Mouse (Mus musculus): ENCODE measurements at regions not wholly inside any gene's neighbourhood (a gene's known extent, or its start where the extent isn't known, plus 50 kb on each side); places are given as distances from the start of the nearest gene placed in this dataset.

GRCm38 (mm10) chr5:126238071-126238470, 706.5 kb downstream of the Tmem132b start:
- Histone ChIP-seq H3K27me3 (ENCODE audit: control insufficient read depth, insufficient read depth, low read length) (no peaks in the 10 kb centered on the region; the same call in 1 of the 2 replicates), H3K9me3 (replicated peaks; ENCODE audit: control insufficient read depth, low read length) (no peaks in the 10 kb centered on the region), H3K4me3 (ENCODE audit: low read depth, low read length) (no peak overlapping the region)

GRCm38 (mm10) chr5:126245776-126246175, 714.2 kb downstream of the Tmem132b start:
- no peaks in the 10 kb centered on the region for H3K9me3 ChIP-seq (replicated peaks; ENCODE audit: control insufficient read depth, low read length)
- no peaks in the 10 kb centered on the region for H3K36me3 ChIP-seq (replicated peaks; ENCODE audit: control insufficient read depth, insufficient read depth, low read depth, low read length)
- no peak overlapping the region for H3K9ac ChIP-seq (replicated peaks; ENCODE audit: low read length)
- DNase-seq (ENCODE audit: low spot score) (no peak), ATAC-seq (replicated peaks; ENCODE audit: insufficient number of reproducible peaks, low FRiP score, low TSS enrichment, low read depth) (no peak)
- H3K27me3 ChIP-seq (ENCODE audit: control insufficient read depth, insufficient read depth, low read length) = no peaks in the 10 kb centered on the region
- H3K4me2 ChIP-seq (ENCODE audit: low read depth, low read length) = no peak overlapping the region
- no peaks in the 10 kb centered on the region for H3K4me1 ChIP-seq (ENCODE audit: control insufficient read depth, insufficient read depth, low read length)
- no peak overlapping the region for H3K27ac ChIP-seq (replicated peaks; ENCODE audit: low read depth, low read length)
- 82% methylated on average over 2 of the region's 2 CpGs for WGBS
- no peak overlapping the region for H3K4me3 ChIP-seq (ENCODE audit: low read depth, low read length)

More at GRCm38 (mm10) chr5:126238071-126238470, 706.5 kb downstream of the Tmem132b start:
- no peak overlapping the region for H3K4me2 ChIP-seq (ENCODE audit: low read depth, low read length)
- ATAC-seq (replicated peaks; ENCODE audit: insufficient number of reproducible peaks, low FRiP score, low TSS enrichment, low read depth) (no peak), DNase-seq (ENCODE audit: low spot score) (no peak)
- H3K4me1 ChIP-seq (ENCODE audit: control insufficient read depth, insufficient read depth, low read length) = no peaks in the 10 kb centered on the region
- 76% methylated on average over 3 of the region's 3 CpGs for WGBS
- no peak overlapping the region for H3K27ac ChIP-seq (replicated peaks; ENCODE audit: low read depth, low read length)
- no peaks in the 10 kb centered on the region for H3K36me3 ChIP-seq (replicated peaks; ENCODE audit: control insufficient read depth, insufficient read depth, low read depth, low read length)
- H3K9ac ChIP-seq (replicated peaks; ENCODE audit: low read length) = no peak overlapping the region

DNA sequence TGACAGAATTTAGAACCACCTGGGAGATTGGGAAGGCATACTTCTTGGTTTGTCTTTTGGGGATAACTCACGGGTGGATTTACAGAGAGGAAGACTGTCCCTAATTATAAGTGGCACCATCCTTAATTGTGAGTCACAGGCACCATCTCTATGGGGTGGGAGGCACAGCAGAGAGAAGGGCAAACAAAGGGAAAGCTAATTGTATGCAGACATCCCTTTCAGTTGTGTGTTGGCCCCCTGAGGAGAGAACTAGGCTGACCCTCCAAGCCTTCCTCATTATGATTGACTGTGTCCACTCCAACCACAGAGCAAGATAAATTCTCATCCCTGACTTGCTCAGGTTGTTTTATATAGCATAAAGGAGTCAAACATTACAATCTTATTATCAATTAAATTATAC, 718.8 kb downstream of the Tmem132b start:
- Histone ChIP-seq H3K4me1 (ENCODE audit: control insufficient read depth, insufficient read depth, low read length) (no peaks in the 10 kb centered on the region), H3K9me3 (replicated peaks; ENCODE audit: control insufficient read depth, low read length) (no peaks in the 10 kb centered on the region), H3K4me2 (ENCODE audit: low read depth, low read length) (no peak overlapping the region), H3K9ac (replicated peaks; ENCODE audit: low read length) (no peak overlapping the region), H3K27me3 (ENCODE audit: control insufficient read depth, insufficient read depth, low read length) (no peaks in the 10 kb centered on the region), H3K4me3 (ENCODE audit: low read depth, low read length) (no peak overlapping the region), H3K27ac (replicated peaks; ENCODE audit: low read depth, low read length) (no peak overlapping the region), H3K36me3 (replicated peaks; ENCODE audit: control insufficient read depth, insufficient read depth, low read depth, low read length) (no peaks in the 10 kb centered on the region)
- ATAC-seq (replicated peaks; ENCODE audit: insufficient number of reproducible peaks, low FRiP score, low TSS enrichment, low read depth) (no peak), DNase-seq (ENCODE audit: low spot score) (no peak)
- 26% methylated on average over 1 of the region's 1 CpGs for WGBS

- no peaks in the 10 kb centered on the region for H3K36me3 ChIP-seq (replicated peaks; ENCODE audit: control insufficient read depth, insufficient read depth, low read depth, low read length)
- WGBS = 68% methylated on average over 1 of the region's 1 CpGs
Measured at GRCm38 (mm10) chr5:126254661-126255060, 723.1 kb downstream of the Tmem132b start.

DNA sequence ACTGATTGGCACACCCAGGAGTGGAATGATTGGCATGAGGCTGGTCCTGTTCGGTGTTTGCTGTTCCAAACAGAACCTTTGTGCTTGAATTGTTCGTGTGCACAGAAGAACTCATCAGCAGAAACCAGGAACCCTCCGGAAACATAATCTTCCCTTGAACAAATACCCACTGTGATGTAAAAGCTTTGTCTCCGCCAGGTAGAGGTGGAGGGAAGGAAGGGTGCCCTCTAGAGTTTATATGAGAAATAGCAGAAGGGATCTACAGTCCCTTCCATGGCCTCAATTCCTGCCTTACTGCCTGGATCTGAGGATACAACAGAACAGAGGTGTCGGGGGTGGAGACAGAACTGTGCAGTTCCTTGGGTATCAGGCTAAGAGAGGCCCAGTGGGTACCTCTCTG, 726.3 kb downstream of the Tmem132b start:
- H3K27me3 ChIP-seq (ENCODE audit: control insufficient read depth, insufficient read depth, low read length) = no peaks in the 10 kb centered on the region
- H3K9ac ChIP-seq (replicated peaks; ENCODE audit: low read length) = no peak overlapping the region
- no peak for DNase-seq (ENCODE audit: low spot score)
- 71% methylated on average over 5 of the region's 5 CpGs for WGBS
- no peaks in the 10 kb centered on the region for H3K9me3 ChIP-seq (replicated peaks; ENCODE audit: control insufficient read depth, low read length)
- H3K27ac ChIP-seq (replicated peaks; ENCODE audit: low read depth, low read length) = no peak overlapping the region
- no peaks in the 10 kb centered on the region for H3K4me1 ChIP-seq (ENCODE audit: control insufficient read depth, insufficient read depth, low read length)
- no peaks in the 10 kb centered on the region for H3K36me3 ChIP-seq (replicated peaks; ENCODE audit: control insufficient read depth, insufficient read depth, low read depth, low read length)
- no peak overlapping the region for H3K4me2 ChIP-seq (ENCODE audit: low read depth, low read length)
- ATAC-seq (replicated peaks; ENCODE audit: insufficient number of reproducible peaks, low FRiP score, low TSS enrichment, low read depth) = no peak
- no peak overlapping the region for H3K4me3 ChIP-seq (ENCODE audit: low read depth, low read length)

More at GRCm38 (mm10) chr5:126254661-126255060, 723.1 kb downstream of the Tmem132b start:
- Histone ChIP-seq H3K27me3 (ENCODE audit: control insufficient read depth, insufficient read depth, low read length) (no peaks in the 10 kb centered on the region), H3K9ac (replicated peaks; ENCODE audit: low read length) (no peak overlapping the region), H3K4me1 (ENCODE audit: control insufficient read depth, insufficient read depth, low read length) (no peaks in the 10 kb centered on the region), H3K4me3 (ENCODE audit: low read depth, low read length) (no peak overlapping the region), H3K9me3 (replicated peaks; ENCODE audit: control insufficient read depth, low read length) (no peaks in the 10 kb centered on the region), H3K27ac (replicated peaks; ENCODE audit: low read depth, low read length) (no peak overlapping the region), H3K4me2 (ENCODE audit: low read depth, low read length) (no peak overlapping the region)
- no peak for DNase-seq (ENCODE audit: low spot score)
- ATAC-seq (replicated peaks; ENCODE audit: insufficient number of reproducible peaks, low FRiP score, low TSS enrichment, low read depth) = no peak

GRCm38 (mm10) chr5:126266471-126266870, 734.9 kb downstream of the Tmem132b start:
- DNase-seq (ENCODE audit: low spot score) = no peak
- no peak overlapping the region for H3K4me3 ChIP-seq (ENCODE audit: low read depth, low read length)
- ATAC-seq (replicated peaks; ENCODE audit: insufficient number of reproducible peaks, low FRiP score, low TSS enrichment, low read depth) = no peak
- H3K9me3 ChIP-seq (replicated peaks; ENCODE audit: control insufficient read depth, low read length) = no peaks in the 10 kb centered on the region
- WGBS = 81% methylated on average over 2 of the region's 2 CpGs
- H3K4me1 ChIP-seq (ENCODE audit: control insufficient read depth, insufficient read depth, low read length) = no peaks in the 10 kb centered on the region
- H3K9ac ChIP-seq (replicated peaks; ENCODE audit: low read length) = no peak overlapping the region
- no peak overlapping the region for H3K4me2 ChIP-seq (ENCODE audit: low read depth, low read length)
- no peaks in the 10 kb centered on the region for H3K36me3 ChIP-seq (replicated peaks; ENCODE audit: control insufficient read depth, insufficient read depth, low read depth, low read length)
- no peak overlapping the region for H3K27ac ChIP-seq (replicated peaks; ENCODE audit: low read depth, low read length)
- no peaks in the 10 kb centered on the region for H3K27me3 ChIP-seq (ENCODE audit: control insufficient read depth, insufficient read depth, low read length)

GRCm38 (mm10) chr5:126266929-126267609, 735.5 kb downstream of the Tmem132b start:
- H3K27ac ChIP-seq (replicated peaks; ENCODE audit: low read depth, low read length) = no peak overlapping the region
- no peak for DNase-seq (ENCODE audit: low spot score)
- 73% methylated on average over 2 of the region's 2 CpGs for WGBS
- H3K9ac ChIP-seq (replicated peaks; ENCODE audit: low read length) = no peak overlapping the region
- ATAC-seq (replicated peaks; ENCODE audit: insufficient number of reproducible peaks, low FRiP score, low TSS enrichment, low read depth) = no peak
- no peaks in the 10 kb centered on the region for H3K9me3 ChIP-seq (replicated peaks; ENCODE audit: control insufficient read depth, low read length)
- H3K4me1 ChIP-seq (ENCODE audit: control insufficient read depth, insufficient read depth, low read length) = no peaks in the 10 kb centered on the region
- H3K4me3 ChIP-seq (ENCODE audit: low read depth, low read length) = no peak overlapping the region
- H3K36me3 ChIP-seq (replicated peaks; ENCODE audit: control insufficient read depth, insufficient read depth, low read depth, low read length) = no peaks in the 10 kb centered on the region
- H3K27me3 ChIP-seq (ENCODE audit: control insufficient read depth, insufficient read depth, low read length) = no peaks in the 10 kb centered on the region
- H3K4me2 ChIP-seq (ENCODE audit: low read depth, low read length) = no peak overlapping the region

DNA sequence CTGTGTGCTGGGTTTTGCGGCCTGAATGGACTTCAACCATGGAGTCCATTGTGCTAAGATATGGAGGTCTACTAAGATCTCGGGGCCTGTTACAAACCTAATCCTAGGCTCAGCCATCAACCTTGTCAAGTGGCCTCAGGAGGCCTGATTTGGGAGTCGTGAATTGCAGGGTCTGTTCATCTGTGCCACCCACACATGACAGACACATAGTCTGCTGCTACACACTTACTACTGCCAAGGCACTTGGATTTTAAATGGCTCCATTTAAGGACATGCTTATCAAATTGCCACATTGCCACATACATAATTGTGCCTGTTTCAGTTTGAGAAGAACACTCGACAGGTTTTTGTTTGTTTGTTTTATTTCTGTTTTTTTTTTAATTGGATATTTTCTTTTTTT, 737.0 kb downstream of the Tmem132b start:
- no peak overlapping the region for H3K9ac ChIP-seq (replicated peaks; ENCODE audit: low read length)
- H3K4me1 ChIP-seq (ENCODE audit: control insufficient read depth, insufficient read depth, low read length) = no peaks in the 10 kb centered on the region
- H3K9me3 ChIP-seq (replicated peaks; ENCODE audit: control insufficient read depth, low read length) = no peaks in the 10 kb centered on the region
- H3K4me2 ChIP-seq (ENCODE audit: low read depth, low read length) = no peak overlapping the region
- no peaks in the 10 kb centered on the region for H3K36me3 ChIP-seq (replicated peaks; ENCODE audit: control insufficient read depth, insufficient read depth, low read depth, low read length)
- DNase-seq (ENCODE audit: low spot score) = no peak
- H3K27me3 ChIP-seq (ENCODE audit: control insufficient read depth, insufficient read depth, low read length) = no peaks in the 10 kb centered on the region
- WGBS = 85% methylated on average over 4 of the region's 4 CpGs
- ATAC-seq (replicated peaks; ENCODE audit: insufficient number of reproducible peaks, low FRiP score, low TSS enrichment, low read depth) = no peak
- H3K27ac ChIP-seq (replicated peaks; ENCODE audit: low read depth, low read length) = no peak overlapping the region
- no peak overlapping the region for H3K4me3 ChIP-seq (ENCODE audit: low read depth, low read length)

Measured in embryonic facial prominence, embryonic 11.5 days (tissue).